Mouse (Mus musculus) embryonic facial prominence, embryonic 14.5 days (tissue): ENCODE data around the gene Isg20l2. TPM values are rescaled to one million over a fixed set of nuclear protein-coding genes. Genes with fewer than 3 reads are reported as not detected.

Experiments used
- ATAC-seq: fragments of 200-750 bp; cut with Nextera tagmentation; 2 replicates; pipeline ENCODE4 v1.8.0; 2017; ENCODE audit warnings: low read depth, moderate number of reproducible peaks, moderate TSS enrichment
- DNase-seq: peaks from one replicate; pipeline ENCODE4 v3.0.0-alpha.2; 2015; ENCODE audit warnings: low spot score
- H3K27ac ChIP-seq: fragments of 300-500 bp; sonication (generic); replicated peaks from 2 replicates; pipeline ENCODE4 v1.5.1; 2014; ENCODE audit warnings: low read depth, mild to moderate bottlenecking, low read length, moderate library complexity
- H3K27me3 ChIP-seq: fragments of 300-500 bp; sonication (generic); replicated peaks from 2 replicates; pipeline ENCODE4 v1.6.1; 2014; ENCODE audit warnings: low read length; ENCODE audit not compliant: control insufficient read depth, insufficient read depth
- H3K36me3 ChIP-seq: fragments of 300-500 bp; sonication (generic); 2 replicates; pipeline ENCODE4 v1.6.1; 2014; ENCODE audit warnings: low read length, mixed read lengths; ENCODE audit not compliant: control insufficient read depth, insufficient read depth
- H3K4me1 ChIP-seq: fragments of 300-500 bp; sonication (generic); 2 replicates; pipeline ENCODE4 v1.6.1; 2014; ENCODE audit warnings: antibody characterized with exemption, low read length; ENCODE audit not compliant: control insufficient read depth, insufficient read depth
- H3K4me2 ChIP-seq: fragments of 300-500 bp; sonication (generic); 2 replicates; pipeline ENCODE4 v1.6.1; 2014; ENCODE audit warnings: low read depth, mild to moderate bottlenecking, low read length, moderate library complexity, mixed read lengths
- H3K4me3 ChIP-seq: fragments of 300-500 bp; sonication (generic); 2 replicates; pipeline ENCODE4 v1.5.1; 2014; ENCODE audit warnings: low read depth, mild to moderate bottlenecking, low read length
- H3K9ac ChIP-seq: fragments of 300-500 bp; sonication (generic); 2 replicates; pipeline ENCODE4 v1.6.1; 2014; ENCODE audit warnings: low read depth, mild to moderate bottlenecking, low read length, moderate library complexity, mixed read lengths
- H3K9me3 ChIP-seq: fragments of 300-500 bp; sonication (generic); 2 replicates; pipeline ENCODE4 v1.6.1; 2016; ENCODE audit warnings: low read length; ENCODE audit not compliant: control insufficient read depth
- WGBS: fragments of 180-500 bp; shearing (Covaris S2); extraction: QIAGEN DNeasy Blood & Tissue Kit; methylation state at CpG from one replicate; pipeline ENCODE4 v1.1.7; 2014; 5-methylcytosine and 5-hydroxymethylcytosine counted together
- polyA plus RNA-seq: library from polyadenylated mRNA; unstranded; fragments of >200 nt; fragmentation: Nextera tagmentation; extraction: Ambion mirVana; gene quantifications from 2 replicates; pipeline ENCODE4 v1.2.1, GENCODE M21; 2014

Gene Isg20l2
- polyA plus RNA-seq, 1 experiment from 2014 or later: 22.9 TPM

DNA sequence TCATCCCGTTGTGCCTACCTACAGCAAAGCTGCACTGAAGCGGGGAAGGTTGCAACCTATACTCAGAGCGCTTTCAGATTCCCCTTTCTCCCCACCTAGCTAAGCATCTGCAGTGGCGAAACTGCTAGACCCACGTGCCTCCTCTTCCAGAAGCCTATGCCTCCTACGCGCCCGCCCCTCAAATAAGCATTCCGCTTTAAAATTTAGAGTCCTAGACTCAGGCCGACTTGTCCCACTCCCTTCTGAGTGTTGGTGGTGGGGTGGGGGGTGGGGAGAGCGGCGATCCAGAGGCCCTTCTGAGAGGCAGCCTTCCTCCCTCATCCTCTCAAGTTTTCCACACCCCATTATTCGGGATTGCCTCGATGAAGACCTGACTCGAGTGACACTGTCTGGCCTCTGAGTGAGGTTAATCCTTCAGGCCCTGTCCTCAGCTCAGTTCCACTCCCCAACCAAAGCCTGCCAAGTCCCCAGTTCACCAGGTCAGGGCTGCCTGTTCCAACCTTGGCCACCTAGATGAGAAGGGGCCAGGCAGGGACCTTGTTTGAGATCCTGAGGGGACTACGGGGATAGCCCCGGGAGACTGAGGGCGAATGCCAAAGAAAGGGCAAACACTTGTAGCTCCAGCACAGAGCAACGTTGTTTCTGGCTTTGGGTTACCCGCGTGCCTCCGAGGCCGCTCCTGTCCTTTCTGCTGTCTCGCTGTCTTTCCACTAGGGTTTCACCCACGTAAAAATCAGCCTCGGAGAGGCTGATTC, 17.1 kb downstream of the Isg20l2 start:
- DNase-seq: peak; percentile 51
- H3K9me3 ChIP-seq: no peaks in the 10 kb centered on the region

DNA sequence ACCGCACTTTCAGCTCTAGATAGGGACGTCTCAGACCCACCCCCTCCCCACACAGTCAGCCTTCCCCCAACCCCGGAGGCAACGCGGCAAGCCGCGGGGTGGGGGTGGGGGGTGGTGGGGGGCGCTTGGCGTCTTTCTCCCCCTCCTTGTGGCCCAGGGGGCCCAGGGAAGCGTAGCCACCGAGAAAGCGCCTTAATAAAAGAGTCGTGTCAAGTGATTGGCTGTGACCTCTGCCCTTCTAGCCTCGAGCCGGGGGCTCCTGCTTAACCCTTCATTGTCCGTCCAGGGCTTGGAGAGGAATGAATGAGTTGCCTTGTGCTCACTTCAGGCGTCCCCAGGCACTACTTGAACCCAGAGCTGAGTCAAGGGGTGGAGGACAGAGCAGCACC, 17.7 kb downstream of the Isg20l2 start:
- H3K4me3 ChIP-seq: peak overlapping the region; percentile 53
- H3K36me3 ChIP-seq: peaks cover under 1% of the 10 kb centered on the region; the same call in 1 of the 2 replicates
- H3K9ac ChIP-seq: peak overlapping the region; percentile 70
- no peaks in the 10 kb centered on the region for H3K9me3 ChIP-seq
- H3K4me1 ChIP-seq: peaks cover 67% of the 10 kb centered on the region
- DNase-seq (peak; percentile 66), ATAC-seq (no peak)
- H3K27me3 ChIP-seq: no peaks in the 10 kb centered on the region
- WGBS: 0% methylated on average over 15 of the region's 17 CpGs
- peak overlapping the region; percentile 77 for H3K4me2 ChIP-seq
- peak overlapping the region; percentile 96 for H3K27ac ChIP-seq

More for the DNA sequence above, 17.1 kb downstream of the Isg20l2 start:
- Histone ChIP-seq H3K27ac (peak overlapping the region; percentile 96), H3K9ac (peak overlapping the region; percentile 70), H3K36me3 (peaks cover 5% of the 10 kb centered on the region; the same call in 1 of the 2 replicates), H3K4me2 (peak overlapping the region; percentile 77), H3K4me3 (peak overlapping the region; percentile 53), H3K27me3 (no peaks in the 10 kb centered on the region), H3K4me1 (peaks cover 62% of the 10 kb centered on the region)
- 7% methylated on average over 21 of the region's 26 CpGs for WGBS
- no peak for ATAC-seq

DNA sequence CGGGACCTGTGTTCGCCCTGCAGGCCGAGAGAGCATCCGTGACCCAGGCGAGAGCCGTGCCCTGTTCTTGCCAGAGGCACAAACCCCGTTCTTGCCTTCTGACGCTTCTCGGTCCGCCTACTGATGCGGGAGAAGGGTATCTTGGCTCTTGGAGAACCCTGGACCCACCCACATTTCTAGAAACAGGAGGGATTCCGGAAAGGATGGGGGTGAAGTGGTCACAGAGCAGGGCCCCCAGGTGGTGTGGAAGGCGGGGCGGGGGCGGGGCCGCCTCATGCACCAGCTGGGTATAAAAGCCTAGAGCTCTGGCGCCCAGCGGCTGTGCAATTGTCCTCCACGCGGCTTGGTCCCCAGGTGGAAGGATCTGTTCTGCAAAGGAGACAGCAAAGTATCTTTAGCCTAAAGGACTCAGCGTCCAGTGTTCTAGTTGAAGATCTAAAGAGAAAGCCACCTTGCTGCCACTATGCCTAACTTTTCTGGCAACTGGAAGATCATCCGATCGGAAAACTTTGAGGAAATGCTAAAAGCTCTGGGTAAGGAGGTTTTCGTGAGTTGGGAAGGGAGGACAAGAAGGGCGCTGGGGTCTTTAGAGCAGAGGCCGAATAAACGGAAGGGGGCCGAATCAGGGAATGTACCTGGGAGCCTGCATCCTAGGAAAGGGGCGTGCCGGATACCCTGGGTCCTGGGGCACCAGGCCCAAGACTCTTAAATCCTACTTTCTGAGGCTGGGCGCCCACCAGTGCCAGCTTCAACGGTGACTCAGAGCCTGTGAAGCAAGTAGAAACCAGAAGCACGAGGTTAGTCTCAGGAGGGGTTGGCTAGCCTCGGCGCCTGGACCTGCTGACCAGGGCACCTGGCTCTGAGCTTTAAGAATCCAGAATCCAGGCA, 18.5 kb downstream of the Isg20l2 start, which contains the start of gene Crabp2:
Gene Crabp2, plus strand, starts transcription at position 289 of the 888 bp plus-strand sequence.
- WGBS: 2% methylated on average over 34 of the region's 35 CpGs
- Histone ChIP-seq H3K27ac (peak within 1 kb of the TSS; percentile 96), H3K4me2 (peak within 1 kb of the TSS; percentile 77), H3K4me1 (peaks cover 70% of the 10 kb centered on the region), H3K4me3 (peak within 1 kb of the TSS; percentile 53), H3K9me3 (no peaks in the 10 kb centered on the region), H3K27me3 (no peaks in the 10 kb centered on the region), H3K9ac (peak within 1 kb of the TSS; percentile 70), H3K36me3 (peaks cover 8% of the 10 kb centered on the region)
- ATAC-seq: peak; percentile 31
- DNase-seq: peak; percentile 84

- peak; percentile 27; the same call in 1 of the 2 replicates for ATAC-seq
- Histone ChIP-seq H3K9ac (peak overlapping the region; percentile 70), H3K4me3 (peak overlapping the region; percentile 53), H3K27ac (peak overlapping the region; percentile 96), H3K36me3 (peaks cover 12% of the 10 kb centered on the region), H3K4me1 (peaks cover 70% of the 10 kb centered on the region), H3K4me2 (peak overlapping the region; percentile 77), H3K27me3 (no peaks in the 10 kb centered on the region), H3K9me3 (no peaks in the 10 kb centered on the region)
- peak; percentile 81 for DNase-seq
- WGBS: 0% methylated on average over 16 of the region's 16 CpGs
Observed at GRCm38 (mm10) chr3:87949266-87949954, 19.3 kb downstream of the Isg20l2 start.

GRCm38 (mm10) chr3:87949955-87950515, 19.9 kb downstream of the Isg20l2 start:
- Histone ChIP-seq H3K4me1 (peaks cover 65% of the 10 kb centered on the region), H3K4me3 (peak overlapping the region; percentile 53), H3K9ac (peak overlapping the region; percentile 70), H3K27ac (peak overlapping the region; percentile 96), H3K36me3 (peaks cover 19% of the 10 kb centered on the region), H3K4me2 (peak overlapping the region; percentile 77), H3K9me3 (no peaks in the 10 kb centered on the region), H3K27me3 (no peaks in the 10 kb centered on the region)
- DNase-seq (peak; percentile 67), ATAC-seq (no peak)
- WGBS: 1% methylated on average over 13 of the region's 13 CpGs

DNA sequence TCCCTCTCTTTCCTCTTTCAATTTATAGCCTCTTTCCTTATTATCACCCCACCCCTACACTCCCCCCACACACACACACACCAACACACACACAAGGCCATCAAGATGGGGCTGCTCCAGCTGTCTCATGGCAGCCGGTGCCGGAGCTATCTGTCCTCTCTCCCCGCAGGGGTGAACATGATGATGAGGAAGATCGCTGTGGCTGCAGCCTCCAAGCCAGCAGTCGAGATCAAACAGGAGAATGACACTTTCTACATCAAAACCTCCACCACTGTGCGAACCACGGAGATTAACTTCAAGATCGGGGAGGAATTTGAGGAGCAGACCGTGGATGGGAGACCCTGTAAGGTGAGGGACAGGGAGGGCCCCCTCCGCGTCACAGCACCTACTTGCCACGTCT, 21.8 kb downstream of the Isg20l2 start:
- Histone ChIP-seq H3K9ac (peak overlapping the region; percentile 14; the same call in 1 of the 2 replicates), H3K4me3 (peak overlapping the region; percentile 26), H3K4me2 (peak overlapping the region; percentile 77), H3K9me3 (no peaks in the 10 kb centered on the region), H3K27ac (peak overlapping the region; percentile 77), H3K27me3 (no peaks in the 10 kb centered on the region), H3K4me1 (peaks cover 46% of the 10 kb centered on the region), H3K36me3 (peaks cover 19% of the 10 kb centered on the region)
- DNase-seq: no peak
- ATAC-seq: no peak
- WGBS: 24% methylated on average over 12 of the region's 12 CpGs

- Histone ChIP-seq H3K36me3 (peaks cover 19% of the 10 kb centered on the region), H3K4me3 (peak overlapping the region; percentile 26), H3K9me3 (no peaks in the 10 kb centered on the region), H3K9ac (peak overlapping the region; percentile 43), H3K4me2 (peak overlapping the region; percentile 77), H3K4me1 (peaks cover 41% of the 10 kb centered on the region), H3K27me3 (no peaks in the 10 kb centered on the region), H3K27ac (peak overlapping the region; percentile 77)
- ATAC-seq (peak; percentile 53), DNase-seq (peak; percentile 89)
- 5% methylated on average over 4 of the region's 5 CpGs for WGBS
Observed at GRCm38 (mm10) chr3:87952440-87952839, 22.3 kb downstream of the Isg20l2 start.

- no peaks in the 10 kb centered on the region for H3K27me3 ChIP-seq
- peaks cover 22% of the 10 kb centered on the region for H3K4me1 ChIP-seq
- H3K4me3 ChIP-seq: no peak overlapping the region
- H3K9me3 ChIP-seq: no peaks in the 10 kb centered on the region
- peaks cover 16% of the 10 kb centered on the region for H3K36me3 ChIP-seq
- WGBS: 0% methylated on average over 1 of the region's 1 CpGs
- DNase-seq (no peak), ATAC-seq (no peak)
- H3K9ac ChIP-seq: no peak overlapping the region
- no peak overlapping the region; the same call in 1 of the 2 replicates for H3K27ac ChIP-seq
- no peak overlapping the region for H3K4me2 ChIP-seq
Observed at GRCm38 (mm10) chr3:87958056-87958455, 27.9 kb downstream of the Isg20l2 start.
